Mouse (Mus musculus) embryonic fibroblast, embryonic 13.5 days (primary cell): ENCODE results near the gene Spred1. TPM values are rescaled to one million over a fixed set of nuclear protein-coding genes. Genes with fewer than 3 reads are reported as not detected.

ENCODE experiments used
- H3K27ac ChIP-seq: 2 replicates; pipeline ENCODE4 v1.5.1; 2012; ENCODE audit warnings: low read length, control low read depth, inconsistent platforms; ENCODE audit not compliant: insufficient read depth
- H3K4me1 ChIP-seq: 2 replicates; pipeline ENCODE4 v1.6.1; 2011; ENCODE audit warnings: low read length; ENCODE audit not compliant: control insufficient read depth, insufficient read depth
- H3K4me3 ChIP-seq: 2 replicates; pipeline ENCODE4 v1.5.1; 2011; ENCODE audit warnings: mild to moderate bottlenecking, control low read depth, low read length; ENCODE audit not compliant: insufficient read depth
- CTCF ChIP-seq: IDR thresholded peaks from 2 replicates; pipeline ENCODE4 v1.5.1; 2011; ENCODE audit warnings: mild to moderate bottlenecking, control low read depth, low read length, moderate library complexity, borderline replicate concordance; ENCODE audit not compliant: insufficient read depth
- POLR2A ChIP-seq: IDR thresholded peaks from 2 replicates; pipeline ENCODE4 v1.6.1; 2011; ENCODE audit warnings: low read depth, mild to moderate bottlenecking, control low read depth, low read length, moderate library complexity
- polyA plus RNA-seq: library from polyadenylated mRNA; stranded (reverse); fragments of >200 nt; gene quantifications from 2 replicates; pipeline ENCODE4 v1.2.4, GENCODE M21; 2011; ENCODE audit warnings: low read depth; ENCODE audit not compliant: missing spikeins, insufficient read length

Gene Spred1
- polyA plus RNA-seq, 1 experiment = 48.3 TPM

DNA sequence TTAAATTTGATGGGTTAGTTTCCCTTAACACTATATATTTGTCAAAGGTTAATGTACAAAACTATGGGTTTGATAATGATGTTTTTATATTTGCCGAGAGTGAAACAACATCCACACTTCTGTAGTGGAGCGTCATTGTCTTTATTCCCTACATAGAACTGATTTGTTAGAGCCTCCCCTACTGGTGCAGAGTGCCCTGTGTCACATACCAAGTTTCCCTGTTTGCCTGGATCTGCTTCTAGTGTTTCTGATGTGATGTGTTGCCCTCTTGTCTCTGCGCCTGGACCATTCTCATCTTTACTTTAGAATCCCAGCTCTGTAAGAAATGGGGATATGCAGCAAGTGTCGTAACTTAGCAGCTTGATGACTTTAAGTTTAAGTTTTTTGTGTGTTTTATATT, 51.8 kb downstream of the Spred1 start:
- TF ChIP-seq POLR2A (no peak), CTCF (no peak)
- H3K4me1 ChIP-seq = peaks cover 2% of the 10 kb centered on the region; the same call in 1 of the 2 replicates
- H3K27ac ChIP-seq = no peak overlapping the region
- H3K4me3 ChIP-seq = no peak overlapping the region

- H3K4me3 ChIP-seq = no peak overlapping the region
- peaks cover 2% of the 10 kb centered on the region; the same call in 1 of the 2 replicates for H3K4me1 ChIP-seq
- no peak for TF ChIP-seq CTCF
- no peak overlapping the region for H3K27ac ChIP-seq
These were observed 54.9 kb downstream of the Spred1 start for GRCm38 (mm10) chr2:117176066-117176465.

DNA sequence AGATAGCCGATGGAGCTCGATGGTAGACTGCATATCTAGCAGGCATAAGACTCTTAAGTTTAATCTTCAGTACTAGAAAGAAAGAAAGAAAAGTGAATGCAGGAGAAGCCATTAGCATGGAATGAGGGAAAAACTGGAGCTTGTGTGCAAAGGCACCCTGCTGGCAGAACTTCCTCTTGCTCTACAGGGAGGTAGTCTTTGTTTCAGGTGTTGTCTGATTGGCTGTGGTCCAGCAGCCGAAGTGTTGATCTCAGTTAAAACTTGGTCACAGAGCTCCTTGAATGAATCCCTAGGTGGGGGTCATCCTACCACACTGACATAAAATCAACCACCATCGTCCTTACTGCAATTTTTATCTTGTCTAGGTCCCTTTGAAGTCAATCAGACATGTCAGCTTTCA, 55.8 kb downstream of the Spred1 start:
- Histone ChIP-seq H3K4me1 (peaks cover 2% of the 10 kb centered on the region; the same call in 1 of the 2 replicates), H3K4me3 (no peak overlapping the region), H3K27ac (no peak overlapping the region)
- TF ChIP-seq POLR2A (no peak), CTCF (no peak)

DNA sequence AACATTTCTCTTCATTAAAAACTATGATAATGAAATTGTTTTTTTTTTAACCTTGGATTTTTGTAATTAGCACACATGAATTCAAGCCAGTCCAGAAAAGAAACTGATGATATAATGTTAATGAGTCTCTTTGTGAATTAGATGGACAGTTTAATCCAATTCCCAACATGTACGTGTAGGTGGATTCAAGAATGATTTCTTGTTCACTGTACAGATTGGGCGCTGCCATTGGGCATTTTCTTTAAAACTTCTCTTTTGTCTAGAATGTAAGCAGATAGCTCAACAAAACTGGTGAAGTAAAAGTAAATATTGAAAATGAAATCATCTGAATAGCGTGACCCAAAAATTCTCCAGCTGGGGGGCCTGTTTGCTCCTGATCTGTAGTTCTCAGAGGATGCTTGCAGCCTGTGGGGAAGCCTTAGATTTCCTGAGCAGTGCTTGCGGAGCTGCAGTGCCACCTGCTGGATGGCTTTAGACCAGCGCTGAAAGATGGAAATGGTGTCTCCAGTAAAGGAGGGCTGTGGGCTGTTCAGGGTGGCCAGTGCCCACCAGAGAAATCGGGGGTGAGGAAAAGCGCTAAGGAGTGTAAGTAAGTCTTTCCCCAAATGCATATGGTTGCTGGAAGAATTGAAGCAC, 59.2 kb downstream of the Spred1 start:
- TF ChIP-seq POLR2A = no peak
- peak; percentile 92 for TF ChIP-seq CTCF
- H3K4me1 ChIP-seq = no peaks in the 10 kb centered on the region
- H3K4me3 ChIP-seq = no peak overlapping the region
- H3K27ac ChIP-seq = no peak overlapping the region

- no peaks in the 10 kb centered on the region for H3K4me1 ChIP-seq
- H3K27ac ChIP-seq = no peak overlapping the region
- no peak overlapping the region for H3K4me3 ChIP-seq
- no peak for TF ChIP-seq POLR2A
These were observed 64.4 kb downstream of the Spred1 start for GRCm38 (mm10) chr2:117185587-117185986.

- TF ChIP-seq CTCF = no peak
- TF ChIP-seq POLR2A = no peak
- H3K4me1 ChIP-seq = no peaks in the 10 kb centered on the region
- H3K4me3 ChIP-seq = no peak overlapping the region
- H3K27ac ChIP-seq = no peak overlapping the region
These were observed 69.7 kb downstream of the Spred1 start for GRCm38 (mm10) chr2:117190915-117191314.

DNA sequence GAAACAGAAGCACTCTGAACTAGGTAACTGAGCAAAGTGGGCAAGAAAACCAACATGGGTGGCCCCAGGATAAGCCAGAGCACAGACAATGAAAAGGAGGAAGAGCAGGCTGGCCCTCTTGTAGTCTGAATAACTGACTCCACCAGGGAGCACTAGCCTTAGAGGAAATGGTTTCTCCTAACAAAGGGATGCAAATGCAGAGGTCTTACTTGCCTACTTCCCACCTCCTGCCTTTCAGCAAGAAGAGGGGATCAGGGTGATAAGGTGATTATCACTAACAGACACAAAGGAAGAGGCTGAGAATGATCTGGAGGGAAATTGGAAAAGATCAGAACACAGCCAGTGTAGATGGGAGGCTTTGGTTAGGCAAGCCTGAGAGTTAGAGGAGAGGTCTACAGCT, 73.1 kb downstream of the Spred1 start:
- no peak for TF ChIP-seq POLR2A
- TF ChIP-seq CTCF = no peak
- no peak overlapping the region for H3K4me3 ChIP-seq
- peaks cover 5% of the 10 kb centered on the region; the same call in 1 of the 2 replicates for H3K4me1 ChIP-seq
- H3K27ac ChIP-seq = no peak overlapping the region

DNA sequence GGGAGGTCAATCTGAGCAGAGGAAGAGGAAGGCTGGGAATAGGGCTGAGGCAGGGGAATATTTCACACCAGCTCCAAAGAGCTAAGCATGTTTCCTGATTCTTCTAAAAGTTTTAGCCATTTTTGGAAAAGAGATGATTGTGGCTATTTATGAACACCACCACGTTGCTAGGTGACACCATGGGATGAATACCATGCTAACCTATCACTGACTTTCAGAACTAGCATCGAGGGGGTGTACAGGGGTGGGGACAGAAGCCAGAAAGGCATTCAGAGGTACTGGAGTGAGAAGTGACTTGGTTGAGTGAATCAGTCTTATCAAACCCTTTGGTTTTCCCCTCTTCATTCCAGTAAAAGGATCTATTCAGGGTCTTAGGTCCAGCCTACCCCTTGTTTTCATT, 74.0 kb downstream of the Spred1 start:
- TF ChIP-seq CTCF (no peak), POLR2A (no peak)
- no peak overlapping the region for H3K4me3 ChIP-seq
- peaks cover 5% of the 10 kb centered on the region; the same call in 1 of the 2 replicates for H3K4me1 ChIP-seq
- no peak overlapping the region for H3K27ac ChIP-seq

GRCm38 (mm10) chr2:117195578-117195977, 74.4 kb downstream of the Spred1 start:
- Histone ChIP-seq H3K4me3 (no peak overlapping the region), H3K4me1 (peaks cover 5% of the 10 kb centered on the region; the same call in 1 of the 2 replicates), H3K27ac (no peak overlapping the region)
- TF ChIP-seq CTCF (no peak), POLR2A (no peak)

GRCm38 (mm10) chr2:117200869-117201338, 79.7 kb downstream of the Spred1 start:
- no peak overlapping the region for H3K27ac ChIP-seq
- H3K4me3 ChIP-seq = no peak overlapping the region
- TF ChIP-seq CTCF (no peak), POLR2A (no peak)
- peaks cover 9% of the 10 kb centered on the region; the same call in 1 of the 2 replicates for H3K4me1 ChIP-seq
